Mouse (Mus musculus) right cerebral cortex, postnatal 4 days (tissue): ENCODE measurements around the gene Sergef.

ENCODE experiments used
- DNase-seq: peaks from one replicate; pipeline ENCODE4 v3.0.0-alpha.2; 2022

Gene Sergef

DNA sequence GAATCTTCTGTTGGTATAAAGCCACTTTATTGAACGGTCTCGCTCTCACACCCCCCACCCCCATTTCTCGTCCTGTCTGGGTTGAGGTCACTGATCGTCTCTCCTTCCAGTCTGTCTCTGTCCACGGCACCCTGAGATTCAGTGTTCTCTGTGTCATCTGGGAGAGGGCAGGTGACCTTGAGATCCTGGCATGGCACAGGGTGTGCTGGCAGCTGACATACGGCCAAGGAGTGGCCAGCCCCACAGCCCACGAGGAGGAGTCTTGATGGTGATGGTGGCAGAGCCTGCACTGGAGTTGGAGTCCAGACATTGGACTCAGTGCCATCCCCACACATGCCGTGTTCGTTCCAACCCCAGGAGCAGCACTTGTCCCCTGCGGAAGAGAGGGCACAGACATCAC is 196.4 kb downstream of the Sergef start:
- DNase-seq: no peak

GRCm38 (mm10) chr7:46438537-46439141 is 201.0 kb downstream of the Sergef start:
- DNase-seq: no peak

GRCm38 (mm10) chr7:46435833-46436232 is 203.8 kb downstream of the Sergef start:
- DNase-seq: no peak

DNA sequence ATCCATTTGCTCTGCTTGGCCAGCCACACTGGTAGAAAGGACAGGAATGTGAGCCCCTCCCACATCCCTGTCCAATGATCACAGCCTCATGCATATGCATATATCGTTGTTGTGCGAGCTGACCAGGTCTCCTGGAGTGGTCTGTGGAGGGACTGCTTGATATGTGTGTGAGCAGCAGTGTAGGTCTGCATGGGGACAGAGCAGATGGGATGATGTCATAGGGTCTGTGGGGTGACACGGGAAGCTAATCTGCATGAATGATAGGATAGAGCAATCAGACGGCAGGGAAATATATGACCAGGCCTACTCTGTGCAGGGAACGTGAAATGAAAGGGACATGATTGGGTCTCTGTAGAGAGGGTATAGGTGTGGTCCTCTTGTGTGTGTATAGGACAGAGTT is 205.7 kb downstream of the Sergef start:
- no peak for DNase-seq

DNA sequence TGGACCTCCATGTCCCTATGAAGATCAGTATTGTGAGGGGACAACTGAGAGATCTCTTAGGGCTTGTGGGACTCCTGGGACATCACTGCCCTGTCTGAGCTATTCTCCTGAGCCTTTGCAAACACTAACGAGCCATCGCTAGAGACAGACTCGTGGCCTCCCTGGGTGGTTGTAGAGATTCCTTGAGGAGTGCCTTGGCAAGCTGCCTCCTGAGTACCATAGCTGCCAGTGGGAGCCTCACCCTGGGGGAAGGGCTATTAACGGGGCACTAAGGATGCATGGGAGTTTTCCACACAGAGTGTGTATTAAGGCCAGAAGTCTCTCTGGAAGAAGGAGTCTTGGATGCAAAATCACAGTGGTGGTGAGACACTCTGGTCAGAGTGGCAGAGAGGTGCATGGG is 214.6 kb downstream of the Sergef start:
- DNase-seq: no peak

GRCm38 (mm10) chr7:46423951-46424350 is 215.7 kb downstream of the Sergef start:
- no peak for DNase-seq

DNA sequence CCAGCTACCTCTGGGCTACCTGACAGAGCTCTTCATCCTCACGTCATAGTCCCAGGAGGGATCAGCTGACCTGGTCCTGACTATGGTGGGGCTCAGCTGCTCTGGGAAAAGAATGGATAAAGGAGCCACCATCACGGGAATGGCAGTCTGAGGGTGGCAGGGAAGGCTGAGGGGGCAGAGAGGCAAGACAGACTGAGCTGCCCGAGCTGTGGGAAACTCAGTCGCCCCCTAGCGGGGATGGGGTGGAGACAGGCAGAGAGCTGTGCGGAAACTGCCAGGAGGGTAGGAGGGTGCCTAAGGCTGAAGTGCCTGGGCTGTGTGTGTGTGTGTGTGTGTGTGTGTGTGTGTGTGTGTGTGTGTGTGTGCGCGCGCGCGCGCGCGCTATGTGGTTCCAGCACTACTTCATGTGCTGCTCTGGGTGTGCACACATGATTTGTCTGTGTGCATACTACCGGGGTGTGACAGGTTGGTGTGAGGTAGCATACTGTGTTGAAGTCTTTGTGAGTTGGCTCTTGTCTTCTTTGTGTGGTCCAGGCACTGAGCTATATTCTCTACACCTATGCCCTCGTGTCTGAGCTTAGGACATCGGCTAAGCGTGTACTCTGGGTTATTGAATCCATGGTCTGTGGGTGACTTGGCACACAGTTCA is 216.7 kb downstream of the Sergef start:
- DNase-seq: peak; percentile 76

- DNase-seq: no peak
Observed at GRCm38 (mm10) chr7:46422052-46422763, 217.4 kb downstream of the Sergef start.

DNA sequence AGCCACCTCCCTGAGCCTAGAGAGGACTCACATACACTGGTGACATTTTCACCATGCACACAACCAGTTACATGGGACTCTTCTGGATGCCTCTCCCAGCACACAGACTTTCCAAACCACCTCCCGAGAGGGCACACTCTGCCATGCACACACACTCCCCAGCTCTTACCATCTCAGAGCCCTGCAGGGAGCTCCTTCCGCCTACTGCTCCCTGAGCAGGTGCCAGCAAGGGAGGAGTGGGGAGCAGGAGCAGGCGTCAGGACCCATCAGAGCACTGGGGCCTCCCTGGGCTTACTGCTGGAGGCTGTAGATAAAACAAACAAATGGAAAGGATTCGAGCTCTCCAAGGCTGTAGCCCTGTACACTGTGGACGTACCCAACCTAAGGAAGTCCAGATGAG is 218.1 kb downstream of the Sergef start:
- DNase-seq: no peak

DNA sequence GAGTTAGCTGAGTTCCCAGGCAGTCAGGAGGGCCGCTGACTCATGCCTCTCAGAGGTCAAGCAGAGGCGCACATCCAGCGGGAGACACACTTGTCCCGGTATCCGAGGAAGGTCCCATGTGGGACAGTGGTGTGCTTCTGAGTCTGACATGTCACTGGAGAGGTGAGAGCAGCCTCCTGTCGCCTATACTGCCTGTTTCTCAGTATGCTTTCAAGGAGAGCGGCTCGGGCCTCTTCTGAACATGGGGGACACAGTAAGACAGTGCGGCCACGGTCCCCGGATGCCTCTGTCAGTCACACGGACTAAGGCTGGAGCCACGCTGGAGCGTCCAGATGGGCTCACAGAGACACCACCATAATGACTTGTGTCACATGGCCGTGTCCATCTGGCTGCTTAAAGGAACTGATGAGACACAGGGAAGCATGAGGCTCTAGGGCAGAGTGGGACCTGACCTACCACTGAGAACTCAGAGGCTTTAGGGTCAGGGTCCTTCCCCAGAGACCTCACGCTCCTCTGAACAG is 221.4 kb downstream of the Sergef start:
- DNase-seq: no peak

DNA sequence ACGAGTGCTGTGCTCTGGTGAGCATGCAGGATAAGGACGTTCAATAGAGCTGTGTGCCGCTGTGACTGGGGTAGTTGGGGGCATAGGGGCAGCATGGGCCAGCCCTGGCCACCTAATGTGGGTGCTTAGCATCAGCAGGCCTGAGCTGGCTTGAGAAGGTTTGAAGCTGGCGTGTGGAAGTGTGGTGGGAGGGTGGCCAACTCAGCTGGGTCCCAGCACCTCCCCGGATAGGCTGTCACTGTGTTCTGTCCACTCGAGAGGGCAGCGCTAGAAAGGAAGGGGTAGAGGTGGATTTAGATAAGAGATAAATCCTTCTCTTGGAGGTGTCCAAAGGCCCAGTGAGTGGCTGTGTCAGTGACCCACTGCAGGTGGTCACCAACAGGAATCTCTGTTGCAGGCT is 222.1 kb downstream of the Sergef start:
- DNase-seq: no peak

- no peak for DNase-seq
Observed at GRCm38 (mm10) chr7:46415818-46416425, 223.7 kb downstream of the Sergef start.

- no peak for DNase-seq
Observed at GRCm38 (mm10) chr7:46413959-46414725, 225.5 kb downstream of the Sergef start.

DNA sequence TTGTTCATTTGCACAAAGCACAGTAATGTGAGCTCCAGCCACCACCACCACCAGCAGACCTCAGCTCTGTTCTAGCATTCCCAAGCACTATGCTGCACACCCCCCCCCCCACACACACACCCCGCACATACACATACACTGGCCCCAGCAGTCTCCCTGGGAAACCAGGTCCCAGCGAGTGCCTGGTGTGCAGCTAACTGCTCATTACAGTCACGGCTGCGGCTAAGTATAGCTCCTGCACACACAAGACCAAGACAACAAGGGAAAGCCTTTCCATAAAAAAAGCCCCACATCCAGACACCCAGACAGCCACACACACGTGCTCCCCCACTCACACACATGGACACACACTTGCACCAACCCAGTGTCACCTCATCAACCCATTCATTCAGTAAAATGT is 226.8 kb downstream of the Sergef start:
- no peak for DNase-seq

GRCm38 (mm10) chr7:46410727-46411126 is 228.9 kb downstream of the Sergef start:
- no peak for DNase-seq

- no peak for DNase-seq
Observed at GRCm38 (mm10) chr7:46409204-46409789, 230.3 kb downstream of the Sergef start.

- DNase-seq: no peak
Observed at GRCm38 (mm10) chr7:46408606-46409005, 231.0 kb downstream of the Sergef start.

DNA sequence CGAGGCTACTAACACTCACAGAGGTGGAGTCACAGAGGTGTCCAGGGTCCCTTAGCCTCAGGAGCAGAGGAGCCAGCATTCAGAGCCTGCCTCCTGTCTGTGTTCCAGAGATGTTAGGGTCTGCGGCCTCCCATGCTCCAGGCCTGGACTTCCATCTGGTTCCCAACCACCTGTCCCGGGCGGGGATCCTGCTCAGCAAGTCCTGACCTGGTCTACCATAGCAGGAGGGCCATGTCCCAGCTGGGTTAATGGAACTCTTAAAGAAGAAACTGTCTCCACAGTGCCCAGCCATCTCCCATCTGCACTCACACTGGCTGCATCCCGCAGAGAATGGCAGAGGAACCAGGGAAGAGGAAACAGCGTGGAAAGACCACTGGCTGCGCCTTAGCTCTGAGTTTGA is 234.9 kb downstream of the Sergef start:
- DNase-seq: no peak

DNA sequence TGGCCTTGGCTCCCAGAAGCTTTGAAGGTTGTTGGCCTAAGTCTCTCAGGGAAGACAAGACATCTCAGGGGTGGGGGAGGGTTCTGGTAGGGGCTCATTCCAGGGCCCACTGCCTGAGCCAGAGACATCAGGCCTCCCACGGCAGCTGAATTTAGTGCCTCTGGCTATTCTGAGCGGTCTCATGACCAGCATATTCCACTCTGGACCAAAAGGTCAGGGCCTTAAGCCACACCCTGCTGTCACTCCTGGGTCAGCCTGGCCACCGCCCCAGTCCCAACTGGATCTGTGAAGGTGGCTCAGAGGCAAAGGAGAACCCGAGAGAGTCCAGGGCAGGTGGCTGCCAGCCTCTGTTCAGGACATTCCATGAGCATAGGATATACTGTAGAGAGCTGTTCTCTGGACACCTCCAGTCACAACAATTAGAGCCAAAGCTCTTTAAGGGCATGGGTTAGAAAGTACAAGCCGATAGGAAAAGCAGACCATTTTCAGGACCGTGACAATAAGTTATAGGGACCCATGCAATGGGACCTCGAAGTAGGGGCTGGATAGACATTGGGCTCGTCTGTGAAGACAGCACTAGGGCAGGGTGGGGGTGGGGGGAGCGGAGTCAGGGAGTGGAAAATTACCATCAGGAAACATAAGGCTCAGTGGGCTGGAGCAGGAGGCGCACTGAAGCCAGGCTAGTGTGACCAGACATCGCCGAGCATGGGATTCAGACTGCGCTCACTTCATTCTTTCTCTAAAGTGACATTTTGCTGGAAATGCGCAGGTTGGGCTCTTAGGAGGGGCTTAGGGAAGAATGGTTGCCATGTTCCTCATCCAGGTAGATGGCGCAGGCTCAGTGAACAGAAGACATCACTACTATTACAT is 235.8 kb downstream of the Sergef start:
- no peak for DNase-seq

- no peak for DNase-seq
Observed at GRCm38 (mm10) chr7:46401371-46402180, 238.0 kb downstream of the Sergef start.

- no peak for DNase-seq
Observed at GRCm38 (mm10) chr7:46400346-46400745, 239.3 kb downstream of the Sergef start.
